27 mouse cellular contexts compared by ENCODE assay signal in genomic region chr10:93549821-93550220, GRCm38 (mm10). TPM values are rescaled to one million over a fixed set of nuclear protein-coding genes. Genes with fewer than 3 reads are reported as not detected.
"Had no signal": no experiment of that assay in that cellular context is flagged by ENCODE, and none has a peak within 500 bp of the region (broad histone marks: within the 10 kb centered on the region; RNA-seq: fewer than 3 reads in every experiment).

No protein-coding gene starts in this region.

- DNase-seq: kidney, adult 18-20 months; kidney, adult 9 months; kidney, postnatal 25 days; layer of hippocampus, adult 9-11 months; liver, embryonic 13.5 days; lung, adult 2 months; lung, postnatal 14 days; lung, postnatal 4 days; midbrain, embryonic 14.5 days; retina, postnatal 1 day; right cerebral cortex, postnatal 25 days; spleen, adult 18-20 months; thymus, adult 18-20 months; thymus, postnatal 36 days had no signal

- H3K27ac ChIP-seq: kidney, postnatal 0 days; layer of hippocampus, adult 2 months; liver, embryonic 13.5 days; neural tube, embryonic 12.5 days; neural tube, embryonic 15.5 days; stomach, embryonic 15.5 days had no signal

- H3K9me3 ChIP-seq: liver, embryonic 13.5 days; neural tube, embryonic 12.5 days; neural tube, embryonic 15.5 days; stomach, embryonic 15.5 days had no signal

- H3K9ac ChIP-seq: liver, embryonic 13.5 days; neural tube, embryonic 12.5 days; neural tube, embryonic 15.5 days; stomach, embryonic 15.5 days had no signal

- H3K36me3 ChIP-seq: liver, embryonic 13.5 days; neural tube, embryonic 12.5 days; neural tube, embryonic 15.5 days; stomach, embryonic 15.5 days had no signal

- H3K4me2 ChIP-seq: liver, embryonic 13.5 days; midbrain, embryonic 11.5 days; neural tube, embryonic 12.5 days; neural tube, embryonic 15.5 days; stomach, embryonic 15.5 days had no signal

- H3K4me1 ChIP-seq: liver, embryonic 13.5 days; neural tube, embryonic 12.5 days; stomach, embryonic 15.5 days had no signal

- H3K4me3 ChIP-seq: layer of hippocampus, adult 2 months; liver, embryonic 13.5 days; neural tube, embryonic 12.5 days; neural tube, embryonic 15.5 days; stomach, embryonic 15.5 days had no signal

- H3K27me3 ChIP-seq: liver, embryonic 13.5 days; neural tube, embryonic 12.5 days; neural tube, embryonic 15.5 days; stomach, embryonic 15.5 days had no signal

RNA-seq across cellular contexts. Expression of gene Ccdc38, which starts 9.4 kb away (rescaled TPM):
- total RNA-seq: layer of hippocampus, adult 2 months; layer of hippocampus, postnatal 25 days; left cerebral cortex, adult 18-20 months; left cerebral cortex, postnatal 36 days; megakaryocyte-erythroid progenitor cell, adult 5-6 weeks had no signal
- polyA plus RNA-seq: large intestine, adult 2 months; urinary bladder, adult 2 months had no signal

RNA-seq across cellular contexts. Expression of gene Amdhd1, which starts 10.0 kb away (rescaled TPM):
- total RNA-seq: megakaryocyte-erythroid progenitor cell, adult 5-6 weeks; midbrain, postnatal 0 days had no signal
- polyA plus RNA-seq: midbrain, embryonic 14.5 days; neural tube, embryonic 12.5 days had no signal
